Mouse (Mus musculus): ENCODE measurements around the gene Sel1l3. TPM values are rescaled to one million over a fixed set of nuclear protein-coding genes. Genes with fewer than 3 reads are reported as not detected.

Gene Sel1l3
- polyA plus RNA-seq, 1 experiment from 2014 or later, result 3.3 TPM

DNA sequence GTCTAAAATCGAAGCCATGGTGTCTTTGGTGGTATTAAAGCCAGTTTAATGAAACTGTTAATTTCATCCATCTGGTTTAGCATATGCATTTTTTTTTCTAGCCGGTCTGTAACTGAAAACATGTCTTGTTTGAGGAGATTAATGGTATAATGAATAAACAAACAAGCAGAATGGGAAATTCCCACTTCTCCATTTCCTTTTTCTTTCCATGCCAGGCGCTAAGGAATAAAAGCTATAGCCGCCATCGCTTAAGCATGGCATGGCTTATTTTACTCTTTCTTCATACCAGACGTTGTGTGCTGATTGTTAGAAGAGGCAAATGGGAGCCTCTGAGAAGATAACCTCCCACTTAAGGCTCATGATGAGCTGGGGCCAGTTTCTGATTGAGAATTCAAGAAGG, 53.5 kb downstream of the Sel1l3 start:
- H3K9me3 ChIP-seq, result no peaks in the 10 kb centered on the region
- no peak for DNase-seq (ENCODE audit: extremely low spot score, low spot score)
- WGBS, result 90% methylated on average over 6 of the region's 6 CpGs
- H3K4me1 ChIP-seq, result peaks cover 13% of the 10 kb centered on the region
- H3K27me3 ChIP-seq (ENCODE audit: poor library complexity, severe bottlenecking), result no peaks in the 10 kb centered on the region
- no peaks in the 10 kb centered on the region for H3K36me3 ChIP-seq (replicated peaks)
- H3K27ac ChIP-seq, result no peak overlapping the region
- no peak overlapping the region for H3K4me3 ChIP-seq

GRCm38 (mm10) chr5:53159631-53160030, 54.1 kb downstream of the Sel1l3 start:
- Histone ChIP-seq H3K4me1 (peaks cover 13% of the 10 kb centered on the region), H3K4me3 (no peak overlapping the region), H3K9me3 (no peaks in the 10 kb centered on the region), H3K27ac (no peak overlapping the region), H3K36me3 (replicated peaks) (no peaks in the 10 kb centered on the region), H3K27me3 (ENCODE audit: poor library complexity, severe bottlenecking) (peaks cover 2% of the 10 kb centered on the region; the same call in 1 of the 2 replicates)
- DNase-seq (ENCODE audit: extremely low spot score, low spot score), result no peak
- 90% methylated on average over 4 of the region's 4 CpGs for WGBS

GRCm38 (mm10) chr5:53159166-53159565, 54.6 kb downstream of the Sel1l3 start:
- WGBS, result 90% methylated on average over 3 of the region's 3 CpGs
- Histone ChIP-seq H3K27ac (no peak overlapping the region), H3K27me3 (ENCODE audit: poor library complexity, severe bottlenecking) (peaks cover 6% of the 10 kb centered on the region)

DNA sequence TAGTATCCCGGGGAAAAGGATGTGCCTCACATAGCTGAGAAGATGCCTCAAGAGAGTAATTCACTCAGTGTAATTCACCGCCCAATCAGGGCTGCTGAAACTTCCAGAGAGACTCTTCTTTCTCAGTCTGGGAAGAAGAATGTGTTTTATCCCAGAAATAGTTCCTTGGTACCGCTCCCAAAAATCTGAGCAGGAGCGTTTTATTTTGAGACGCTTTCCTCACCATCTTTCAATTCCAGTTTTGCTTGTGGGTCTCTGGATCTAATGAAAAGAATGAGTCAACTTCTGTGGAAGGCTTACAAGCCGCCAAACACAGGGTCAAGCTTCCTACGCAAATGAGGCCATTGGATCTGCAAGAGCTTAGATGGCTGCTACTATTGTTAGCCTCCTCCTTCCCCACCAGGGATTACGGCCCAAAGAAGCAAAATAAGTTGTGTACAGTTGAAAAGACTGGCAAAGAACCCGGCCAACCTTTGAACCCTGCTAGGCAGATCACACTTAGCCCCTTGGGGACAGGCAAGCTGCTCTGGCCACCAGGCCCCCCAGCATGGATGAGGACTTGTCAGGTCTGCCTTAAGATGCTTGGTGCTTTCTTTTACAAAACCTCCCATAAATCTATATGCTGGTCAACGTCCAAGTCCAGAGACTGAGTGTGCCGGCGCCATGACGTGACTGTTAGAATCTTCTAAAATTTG, 57.6 kb downstream of the Sel1l3 start:
- WGBS, result 75% methylated on average over 13 of the region's 13 CpGs
- Histone ChIP-seq H3K9me3 (no peaks in the 10 kb centered on the region), H3K4me3 (no peak overlapping the region), H3K4me1 (peaks cover 28% of the 10 kb centered on the region), H3K27ac (no peak overlapping the region), H3K27me3 (ENCODE audit: poor library complexity, severe bottlenecking) (peaks cover 14% of the 10 kb centered on the region), H3K36me3 (replicated peaks) (no peaks in the 10 kb centered on the region)
- DNase-seq (ENCODE audit: extremely low spot score, low spot score), result no peak

More at GRCm38 (mm10) chr5:53159166-53159565, 54.6 kb downstream of the Sel1l3 start:
- H3K9me3 ChIP-seq, result no peaks in the 10 kb centered on the region
- no peak for DNase-seq (ENCODE audit: extremely low spot score, low spot score)
- H3K36me3 ChIP-seq (replicated peaks), result no peaks in the 10 kb centered on the region
- no peak overlapping the region for H3K4me3 ChIP-seq
- H3K4me1 ChIP-seq, result peaks cover 13% of the 10 kb centered on the region

- Histone ChIP-seq H3K36me3 (replicated peaks) (no peaks in the 10 kb centered on the region), H3K4me1 (peaks cover 36% of the 10 kb centered on the region), H3K27me3 (ENCODE audit: poor library complexity, severe bottlenecking) (peaks cover 14% of the 10 kb centered on the region), H3K4me3 (no peak overlapping the region), H3K27ac (no peak overlapping the region), H3K9me3 (no peaks in the 10 kb centered on the region)
- DNase-seq (ENCODE audit: extremely low spot score, low spot score), result no peak
- 81% methylated on average over 2 of the region's 2 CpGs for WGBS
Measured at GRCm38 (mm10) chr5:53154501-53154900, 59.2 kb downstream of the Sel1l3 start.

DNA sequence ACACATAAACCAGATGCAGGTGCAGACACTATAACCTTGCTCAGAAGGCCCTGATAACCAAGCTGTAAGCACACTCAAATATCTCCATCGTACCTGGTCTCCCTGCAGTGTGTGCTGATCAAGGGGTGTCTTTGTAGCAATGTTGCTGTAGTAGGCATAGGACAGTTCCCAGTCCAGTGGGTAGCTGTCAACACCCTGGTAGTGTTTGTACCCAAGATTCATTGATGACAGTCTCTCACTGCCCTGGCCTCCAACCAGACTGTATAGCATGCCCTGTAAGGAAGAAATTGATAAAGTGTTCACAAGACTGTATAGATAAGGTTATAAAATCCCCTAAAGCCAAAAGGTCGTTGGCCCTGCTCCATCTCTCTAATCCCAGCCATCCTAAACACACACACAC, 59.6 kb downstream of the Sel1l3 start:
- peaks cover 17% of the 10 kb centered on the region for H3K27me3 ChIP-seq (ENCODE audit: poor library complexity, severe bottlenecking)
- H3K36me3 ChIP-seq (replicated peaks), result no peaks in the 10 kb centered on the region
- peaks cover 40% of the 10 kb centered on the region for H3K4me1 ChIP-seq
- WGBS, result 88% methylated on average over 2 of the region's 2 CpGs
- DNase-seq (ENCODE audit: extremely low spot score, low spot score), result no peak
- no peak overlapping the region for H3K4me3 ChIP-seq
- no peak overlapping the region for H3K27ac ChIP-seq
- no peaks in the 10 kb centered on the region for H3K9me3 ChIP-seq

DNA sequence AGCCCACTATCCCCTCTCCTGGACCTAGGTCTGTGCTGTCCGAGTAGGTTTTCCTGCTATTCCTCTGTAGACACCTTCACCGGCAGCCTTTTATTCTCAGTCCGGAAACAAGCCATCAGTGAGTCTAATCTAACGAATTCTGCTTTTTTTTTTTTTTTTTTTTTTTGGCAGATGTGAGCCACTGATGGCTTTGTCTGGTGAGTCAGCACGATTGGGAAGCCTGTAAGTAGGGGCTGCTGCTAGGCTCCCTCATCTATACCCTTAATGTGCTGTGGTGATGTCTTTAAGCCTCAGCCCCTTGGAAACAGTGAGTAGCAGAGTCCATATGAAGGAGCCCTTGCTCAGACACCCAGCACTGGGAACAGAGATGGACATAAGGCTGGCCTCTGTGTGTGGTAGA, 60.6 kb downstream of the Sel1l3 start:
- no peak for DNase-seq (ENCODE audit: extremely low spot score, low spot score)
- no peaks in the 10 kb centered on the region for H3K36me3 ChIP-seq (replicated peaks)
- peaks cover 24% of the 10 kb centered on the region for H3K27me3 ChIP-seq (ENCODE audit: poor library complexity, severe bottlenecking)
- H3K27ac ChIP-seq, result no peak overlapping the region
- H3K4me1 ChIP-seq, result peaks cover 49% of the 10 kb centered on the region
- no peak overlapping the region for H3K4me3 ChIP-seq
- no peaks in the 10 kb centered on the region for H3K9me3 ChIP-seq
- WGBS, result 86% methylated on average over 5 of the region's 5 CpGs

GRCm38 (mm10) chr5:53151379-53151960, 62.3 kb downstream of the Sel1l3 start:
- H3K27me3 ChIP-seq (ENCODE audit: poor library complexity, severe bottlenecking), result peaks cover 32% of the 10 kb centered on the region
- no peaks in the 10 kb centered on the region for H3K9me3 ChIP-seq
- no peaks in the 10 kb centered on the region for H3K36me3 ChIP-seq (replicated peaks)
- H3K4me1 ChIP-seq, result peaks cover 58% of the 10 kb centered on the region
- 68% methylated on average over 18 of the region's 18 CpGs for whole genome bisulfite sequencing
- DNase-seq (ENCODE audit: extremely low spot score, low spot score), result no peak
- no peak overlapping the region for H3K4me3 ChIP-seq
- peak overlapping the region; percentile 40; the same call in 1 of the 2 replicates for H3K27ac ChIP-seq

- Histone ChIP-seq H3K27me3 (ENCODE audit: poor library complexity, severe bottlenecking) (peaks cover 25% of the 10 kb centered on the region; the same call in 1 of the 2 replicates), H3K9me3 (peaks cover 5% of the 10 kb centered on the region; the same call in 1 of the 2 replicates), H3K36me3 (replicated peaks) (peaks cover 4% of the 10 kb centered on the region), H3K27ac (no peak overlapping the region), H3K4me1 (peaks cover 52% of the 10 kb centered on the region), H3K4me3 (no peak overlapping the region)
- WGBS, result 95% methylated on average over 7 of the region's 7 CpGs
- no peak for DNase-seq (ENCODE audit: extremely low spot score, low spot score)
Measured at GRCm38 (mm10) chr5:53148960-53149685, 64.6 kb downstream of the Sel1l3 start.

- WGBS, result 60% methylated on average over 8 of the region's 8 CpGs
- Histone ChIP-seq H3K4me3 (no peak overlapping the region), H3K36me3 (replicated peaks) (peaks cover 4% of the 10 kb centered on the region), H3K4me1 (peaks cover 52% of the 10 kb centered on the region), H3K9me3 (peaks cover 5% of the 10 kb centered on the region; the same call in 1 of the 2 replicates), H3K27ac (no peak overlapping the region), H3K27me3 (ENCODE audit: poor library complexity, severe bottlenecking) (peaks cover 18% of the 10 kb centered on the region; the same call in 1 of the 2 replicates)
- DNase-seq (ENCODE audit: extremely low spot score, low spot score), result no peak
Measured at GRCm38 (mm10) chr5:53148160-53148923, 65.4 kb downstream of the Sel1l3 start.

DNA sequence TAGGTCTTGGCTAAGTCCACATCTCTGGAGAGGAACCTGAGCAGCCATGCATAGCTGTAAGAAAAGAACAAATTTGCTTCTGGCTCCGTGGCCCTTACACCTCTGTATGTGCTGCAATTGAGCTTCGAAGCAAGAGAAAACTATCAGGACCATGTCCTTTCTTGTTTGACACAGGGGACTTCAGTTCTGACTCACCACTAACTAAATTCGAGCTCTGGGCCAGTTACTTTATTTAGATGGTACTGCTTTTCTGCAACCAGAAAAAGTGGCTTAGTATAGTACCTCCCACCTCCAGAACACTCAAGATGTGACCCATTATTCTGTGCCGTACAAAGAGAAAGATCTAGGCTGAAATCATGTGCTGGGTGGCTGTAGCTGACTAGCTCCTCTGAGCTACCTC, 66.3 kb downstream of the Sel1l3 start:
- H3K4me3 ChIP-seq, result no peak overlapping the region
- peaks cover 4% of the 10 kb centered on the region for H3K36me3 ChIP-seq (replicated peaks)
- H3K9me3 ChIP-seq, result peaks cover 5% of the 10 kb centered on the region; the same call in 1 of the 2 replicates
- H3K27ac ChIP-seq, result 0 out of 2 replicates have a peak overlapping the region, but pooled peaks have one; percentile 15
- DNase-seq (ENCODE audit: extremely low spot score, low spot score), result no peak
- peaks cover 51% of the 10 kb centered on the region for H3K4me1 ChIP-seq
- 87% methylated on average over 4 of the region's 4 CpGs for WGBS
- peaks cover 18% of the 10 kb centered on the region; the same call in 1 of the 2 replicates for H3K27me3 ChIP-seq (ENCODE audit: poor library complexity, severe bottlenecking)

- no peak for DNase-seq (ENCODE audit: extremely low spot score, low spot score)
- H3K4me1 ChIP-seq, result peaks cover 43% of the 10 kb centered on the region
- peak overlapping the region; percentile 44; the same call in 1 of the 2 replicates for H3K27ac ChIP-seq
- peaks cover 18% of the 10 kb centered on the region; the same call in 1 of the 2 replicates for H3K27me3 ChIP-seq (ENCODE audit: poor library complexity, severe bottlenecking)
- H3K4me3 ChIP-seq, result no peak overlapping the region
- peaks cover 5% of the 10 kb centered on the region; the same call in 1 of the 2 replicates for H3K9me3 ChIP-seq
- peaks cover 4% of the 10 kb centered on the region for H3K36me3 ChIP-seq (replicated peaks)
- WGBS, result 86% methylated on average over 4 of the region's 4 CpGs
Measured at GRCm38 (mm10) chr5:53146684-53147061, 67.1 kb downstream of the Sel1l3 start.

Measured in forebrain, embryonic 10.5 days (tissue).